7 mouse cellular contexts compared by ENCODE assay signal in the genomic region with DNA sequence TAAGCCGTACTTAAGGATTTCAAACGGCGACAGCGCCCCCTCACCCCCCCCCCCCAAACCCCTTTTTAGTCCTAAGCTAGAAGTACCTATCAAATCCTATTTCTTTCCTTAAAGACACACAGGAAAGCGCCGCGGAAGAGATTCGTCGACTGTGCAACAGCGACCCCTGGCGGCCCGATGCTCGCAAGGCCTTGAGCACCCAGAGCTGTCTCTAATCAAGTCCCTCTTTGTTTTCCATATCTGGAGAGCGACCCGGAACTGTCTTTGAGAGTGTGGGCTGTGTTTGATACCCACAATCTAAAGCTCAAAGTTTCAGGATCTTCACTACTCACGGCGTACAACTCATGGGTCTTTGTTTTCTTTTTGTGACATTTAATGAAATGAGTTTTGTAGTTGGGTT.
A peak's percentile ranks its signal among the peaks of the same experiment; 100 is the strongest.
DNase-seq lines count a peak whose midpoint lies in the region; ATAC-seq lines count a peak whose summit lies in the region.

No protein-coding gene starts in this region.

- peak overlapping the region; percentile 80 for H3K4me2 ChIP-seq in intestine, embryonic 16.5 days (ENCODE audit: low read depth, low read length)
- H3K4me2 ChIP-seq in midbrain, embryonic 11.5 days, result peak overlapping the region; percentile 45

- peak; percentile 95 for ATAC-seq in intestine, embryonic 16.5 days
- peak; percentile 91 for ATAC-seq in midbrain, embryonic 11.5 days (ENCODE audit: low FRiP score)

- H3K9ac ChIP-seq in intestine, embryonic 16.5 days (ENCODE audit: low read depth, low read length), result peak overlapping the region; percentile 62
- peak overlapping the region; percentile 67 for H3K9ac ChIP-seq in midbrain, embryonic 11.5 days (ENCODE audit: low read length)

- under 1% methylated on average over 17 of the region's 17 CpGs for WGBS in intestine, embryonic 16.5 days
- WGBS in midbrain, embryonic 11.5 days, result under 1% methylated on average over 17 of the region's 17 CpGs

- H3K27ac ChIP-seq in intestine, embryonic 16.5 days (ENCODE audit: low read length), result peak overlapping the region; percentile 95
- H3K27ac ChIP-seq in midbrain, embryonic 11.5 days (ENCODE audit: low read depth, low read length), result peak overlapping the region; percentile 85

- DNase-seq in adrenal gland, adult 2 months, result peak; percentile 92
- peak; percentile 93 for DNase-seq in embryo, embryonic 11.5 days (ENCODE audit: low read depth, low spot score)
- peak; percentile 90 to 91 for DNase-seq in gastrocnemius, postnatal 4 days (ENCODE audit: low spot score in 2 of 2)
- peak; percentile 90 to 94 for DNase-seq in left cerebral cortex, postnatal 36 days (ENCODE audit: low spot score in 2 of 2)
- DNase-seq in midbrain, embryonic 11.5 days (ENCODE audit: low spot score, missing footprints), result peak; percentile 100
- DNase-seq in skeletal muscle tissue, adult 2 months (ENCODE audit: low read depth, low spot score), result peak; percentile 89

- H3K4me1 ChIP-seq in intestine, embryonic 16.5 days (ENCODE audit: control insufficient read depth, insufficient read depth, low read length), result no peaks in the 10 kb centered on the region; the same call in 1 of the 2 replicates
- H3K4me1 ChIP-seq in midbrain, embryonic 11.5 days (ENCODE audit: control insufficient read depth, insufficient read depth, low read length), result no peaks in the 10 kb centered on the region; the same call in 1 of the 2 replicates

- H3K9me3 ChIP-seq in intestine, embryonic 16.5 days (ENCODE audit: control insufficient read depth, low read length), result no peaks in the 10 kb centered on the region
- H3K9me3 ChIP-seq in midbrain, embryonic 11.5 days (ENCODE audit: control insufficient read depth, low read length), result no peaks in the 10 kb centered on the region

- peak overlapping the region; percentile 48 for H3K4me3 ChIP-seq in intestine, embryonic 16.5 days (ENCODE audit: low read length)
- peak overlapping the region; percentile 37 for H3K4me3 ChIP-seq in midbrain, embryonic 11.5 days (ENCODE audit: low read depth, low read length)

- intact Hi-C loops in left cerebral cortex, postnatal 36 days (cut with DNase I), result loop anchor here (1.0 to 10.0 kb wide), 3 partner anchors 358 to 1099 kb away; partner anchors contain the start of gene Btg1

- H3K27me3 ChIP-seq in intestine, embryonic 16.5 days (replicated peaks; ENCODE audit: control insufficient read depth, insufficient read depth, low read length), result no peaks in the 10 kb centered on the region
- H3K27me3 ChIP-seq in midbrain, embryonic 11.5 days (ENCODE audit: control insufficient read depth, insufficient read depth, low read length), result no peaks in the 10 kb centered on the region

- H3K36me3 ChIP-seq in intestine, embryonic 16.5 days (ENCODE audit: control insufficient read depth, insufficient read depth, low read length), result no peaks in the 10 kb centered on the region
- no peaks in the 10 kb centered on the region for H3K36me3 ChIP-seq in midbrain, embryonic 11.5 days (ENCODE audit: control insufficient read depth, insufficient read depth, low read length)

Comparison
In these comparisons a context has a peak if more than half of its experiments do, and no peak if none do; other contexts are left out.
1. Peak in every context shown above with its lines: DNase-seq, ATAC-seq, H3K4me3 ChIP-seq and H3K27ac ChIP-seq.